Mouse (Mus musculus) bone marrow macrophage, adult 2 months (primary cell): ENCODE data around the gene Micu2.

ENCODE experiments used
- CTCF ChIP-seq: IDR thresholded peaks from 2 replicates; pipeline ENCODE4 v1.5.1; 2012; ENCODE audit warnings: low read depth, mild to moderate bottlenecking, low read length, moderate library complexity
- POLR2A ChIP-seq: IDR thresholded peaks from 2 replicates; pipeline ENCODE4 v1.6.1; 2012; ENCODE audit warnings: mild to moderate bottlenecking, low read depth, low read length, borderline replicate concordance

- TF ChIP-seq CTCF, result no peak
- no peak for TF ChIP-seq POLR2A
These were observed 35.5 kb upstream of the Micu2 start for GRCm38 (mm10) chr14:58034567-58034966.
